Mouse (Mus musculus) embryonic facial prominence, embryonic 11.5 days (tissue): Measurements from ENCODE around the gene Lrriq1. TPM values are rescaled to one million over a fixed set of nuclear protein-coding genes. Genes with fewer than 3 reads are reported as not detected.

Source experiments
- ATAC-seq: fragments of 200-750 bp; cut with Nextera tagmentation; replicated peaks from 2 replicates; pipeline ENCODE4 v1.8.0; 2017; ENCODE audit warnings: low read depth; ENCODE audit not compliant: insufficient number of reproducible peaks, low FRiP score, low TSS enrichment
- DNase-seq: peaks from one replicate; pipeline ENCODE4 v3.0.0-alpha.2; 2015; ENCODE audit warnings: low spot score
- H3K27ac ChIP-seq: fragments of 300-500 bp; sonication (generic); replicated peaks from 2 replicates; pipeline ENCODE4 v1.5.1; 2014; ENCODE audit warnings: mild to moderate bottlenecking, low read depth, low read length, control low read depth
- H3K27me3 ChIP-seq: fragments of 300-500 bp; sonication (generic); 2 replicates; pipeline ENCODE4 v1.6.1; 2014; ENCODE audit warnings: mild to moderate bottlenecking, low read length, moderate library complexity, mixed read lengths; ENCODE audit not compliant: control insufficient read depth, insufficient read depth
- H3K36me3 ChIP-seq: fragments of 300-500 bp; sonication (generic); replicated peaks from 2 replicates; pipeline ENCODE4 v1.6.1; 2014; ENCODE audit warnings: low read depth, mild to moderate bottlenecking, low read length, moderate library complexity, mixed read lengths; ENCODE audit not compliant: control insufficient read depth, insufficient read depth
- H3K4me1 ChIP-seq: fragments of 300-500 bp; sonication (generic); 2 replicates; pipeline ENCODE4 v1.6.1; 2014; ENCODE audit warnings: low read length, mixed read lengths; ENCODE audit not compliant: control insufficient read depth, insufficient read depth
- H3K4me2 ChIP-seq: fragments of 300-500 bp; sonication (generic); 2 replicates; pipeline ENCODE4 v1.6.1; 2014; ENCODE audit warnings: low read depth, mild to moderate bottlenecking, control low read depth, low read length, moderate library complexity
- H3K4me3 ChIP-seq: fragments of 300-500 bp; sonication (generic); 2 replicates; pipeline ENCODE4 v1.5.1; 2014; ENCODE audit warnings: low read depth, low read length, control low read depth
- H3K9ac ChIP-seq: fragments of 300-500 bp; sonication (generic); replicated peaks from 2 replicates; pipeline ENCODE4 v1.6.1; 2014; ENCODE audit warnings: mild to moderate bottlenecking, control low read depth, low read length
- H3K9me3 ChIP-seq: fragments of 300-500 bp; sonication (generic); replicated peaks from 2 replicates; pipeline ENCODE4 v1.6.1; 2016; ENCODE audit warnings: mild to moderate bottlenecking, low read length, inconsistent platforms, mixed read lengths; ENCODE audit not compliant: control insufficient read depth
- WGBS: fragments of 180-500 bp; shearing (Covaris S2); extraction: QIAGEN DNeasy Blood & Tissue Kit; methylation state at CpG from one replicate; pipeline ENCODE4 v1.1.7; 2014; 5-methylcytosine and 5-hydroxymethylcytosine counted together
- polyA plus RNA-seq: library from polyadenylated mRNA; unstranded; fragments of >200 nt; fragmentation: Nextera tagmentation; extraction: Ambion mirVana; gene quantifications from 2 replicates; pipeline ENCODE4 v1.2.1, GENCODE M21; 2014

Gene Lrriq1
- polyA plus RNA-seq, 1 experiment from 2014 or later, result 1.7 TPM

- Histone ChIP-seq H3K9ac (no peak overlapping the region), H3K4me1 (no peaks in the 10 kb centered on the region), H3K27me3 (no peaks in the 10 kb centered on the region), H3K4me2 (no peak overlapping the region), H3K27ac (no peak overlapping the region), H3K36me3 (no peaks in the 10 kb centered on the region), H3K4me3 (no peak overlapping the region), H3K9me3 (no peaks in the 10 kb centered on the region)
- WGBS, result 43% methylated on average over 2 of the region's 2 CpGs
- peak; percentile 58 for DNase-seq
- no peak for ATAC-seq
Observed at GRCm38 (mm10) chr10:103045019-103045418, 191.1 kb downstream of the Lrriq1 start.

GRCm38 (mm10) chr10:103035002-103035640, 201.0 kb downstream of the Lrriq1 start:
- Histone ChIP-seq H3K9me3 (no peaks in the 10 kb centered on the region), H3K9ac (0 out of 2 replicates have a peak overlapping the region, but pooled peaks have one; percentile 15), H3K4me1 (no peaks in the 10 kb centered on the region), H3K36me3 (no peaks in the 10 kb centered on the region), H3K4me2 (peak overlapping the region; percentile 17; the same call in 1 of the 2 replicates), H3K4me3 (peak overlapping the region; percentile 5; the same call in 1 of the 2 replicates), H3K27me3 (peaks cover 15% of the 10 kb centered on the region), H3K27ac (peak overlapping the region; percentile 25; the same call in 1 of the 2 replicates)
- WGBS, result 2% methylated on average over 14 of the region's 14 CpGs
- no peak for ATAC-seq
- DNase-seq, result peak; percentile 62

- Histone ChIP-seq H3K4me2 (peak overlapping the region; percentile 29), H3K9ac (peak overlapping the region; percentile 67), H3K4me1 (no peaks in the 10 kb centered on the region), H3K36me3 (no peaks in the 10 kb centered on the region), H3K4me3 (peak overlapping the region; percentile 53), H3K27me3 (peaks cover 23% of the 10 kb centered on the region), H3K9me3 (no peaks in the 10 kb centered on the region), H3K27ac (peak overlapping the region; percentile 79)
- DNase-seq, result no peak
- WGBS, result 2% methylated on average over 11 of the region's 11 CpGs
- ATAC-seq, result no peak
Observed at GRCm38 (mm10) chr10:103030931-103031330, 205.2 kb downstream of the Lrriq1 start.

GRCm38 (mm10) chr10:103029730-103030490, 206.2 kb downstream of the Lrriq1 start, which contains the start of gene Alx1:
TSS of gene Alx1 (minus strand) at chr10:103030215.
- Histone ChIP-seq H3K4me3 (peak within 1 kb of the TSS; percentile 53), H3K4me1 (no peaks in the 10 kb centered on the region), H3K9me3 (no peaks in the 10 kb centered on the region), H3K4me2 (peak within 1 kb of the TSS; percentile 46), H3K9ac (peak within 1 kb of the TSS; percentile 67), H3K27me3 (peaks cover 23% of the 10 kb centered on the region), H3K36me3 (no peaks in the 10 kb centered on the region), H3K27ac (peak within 1 kb of the TSS; percentile 79)
- DNase-seq (peak; percentile 38), ATAC-seq (no peak)
- WGBS, result under 1% methylated on average over 32 of the region's 32 CpGs

GRCm38 (mm10) chr10:103029132-103029729, 206.9 kb downstream of the Lrriq1 start:
- no peak for ATAC-seq
- H3K4me1 ChIP-seq, result no peaks in the 10 kb centered on the region
- H3K4me2 ChIP-seq, result peak overlapping the region; percentile 46
- peaks cover 23% of the 10 kb centered on the region for H3K27me3 ChIP-seq
- H3K9ac ChIP-seq, result peak overlapping the region; percentile 67
- H3K27ac ChIP-seq, result peak overlapping the region; percentile 79
- no peaks in the 10 kb centered on the region for H3K36me3 ChIP-seq
- peak overlapping the region; percentile 53 for H3K4me3 ChIP-seq
- peak; percentile 49 for DNase-seq
- no peaks in the 10 kb centered on the region for H3K9me3 ChIP-seq
- 1% methylated on average over 23 of the region's 23 CpGs for WGBS

GRCm38 (mm10) chr10:103028253-103029131, 207.6 kb downstream of the Lrriq1 start:
- peak; percentile 86 for DNase-seq

GRCm38 (mm10) chr10:103027931-103028252, 208.2 kb downstream of the Lrriq1 start:
- H3K4me3 ChIP-seq, result peak overlapping the region; percentile 53
- DNase-seq (no peak), ATAC-seq (no peak)
- H3K27ac ChIP-seq, result peak overlapping the region; percentile 90
- no peaks in the 10 kb centered on the region for H3K36me3 ChIP-seq
- WGBS, result under 1% methylated on average over 15 of the region's 15 CpGs
- H3K4me1 ChIP-seq, result no peaks in the 10 kb centered on the region
- H3K4me2 ChIP-seq, result peak overlapping the region; percentile 46
- no peaks in the 10 kb centered on the region for H3K9me3 ChIP-seq
- peaks cover 20% of the 10 kb centered on the region for H3K27me3 ChIP-seq
- peak overlapping the region; percentile 67 for H3K9ac ChIP-seq

More at GRCm38 (mm10) chr10:103028253-103029131, 207.6 kb downstream of the Lrriq1 start:
- Histone ChIP-seq H3K4me3 (peak overlapping the region; percentile 53), H3K9ac (peak overlapping the region; percentile 67), H3K27ac (peak overlapping the region; percentile 90), H3K4me1 (no peaks in the 10 kb centered on the region), H3K9me3 (no peaks in the 10 kb centered on the region), H3K4me2 (peak overlapping the region; percentile 46), H3K27me3 (peaks cover 23% of the 10 kb centered on the region), H3K36me3 (no peaks in the 10 kb centered on the region)
- peak; percentile 91 for ATAC-seq
- WGBS, result under 1% methylated on average over 47 of the region's 50 CpGs
